Mouse (Mus musculus): ENCODE measurements around the gene Med31. TPM values are rescaled to one million over a fixed set of nuclear protein-coding genes. Genes with fewer than 3 reads are reported as not detected.
"Not testable (repeated sequence)": the region's sequence is repeated elsewhere in the genome, so short reads cannot be mapped to it uniquely, and the experiment has no call there.

Med31 gene
- polyA plus RNA-seq, 1 experiment: 5.5 TPM

- no peak for DNase-seq (ENCODE audit: low read depth, low spot score)
- WGBS: under 1% methylated on average over 43 of the region's 43 CpGs
Measured at GRCm38 (mm10) chr11:72206341-72207203, 8.8 kb downstream of the Med31 start, which contains the start of gene Gm43951. TSS of gene Gm43951 (minus strand) at chr11:72206840.

GRCm38 (mm10) chr11:72205256-72205655, 10.1 kb downstream of the Med31 start:
- 84% methylated on average over 6 of the region's 6 CpGs for WGBS
- DNase-seq (ENCODE audit: low read depth, low spot score): no peak

GRCm38 (mm10) chr11:72203440-72203839, 12.0 kb downstream of the Med31 start:
- no peak for DNase-seq (ENCODE audit: low read depth, low spot score)
- 71% methylated on average over 1 of the region's 1 CpGs for WGBS

- no peak for DNase-seq (ENCODE audit: low read depth, low spot score)
- 87% methylated on average over 8 of the region's 8 CpGs for WGBS
Measured at GRCm38 (mm10) chr11:72196506-72196905, 18.9 kb downstream of the Med31 start.

- 78% methylated on average over 2 of the region's 2 CpGs for WGBS
- DNase-seq (ENCODE audit: low read depth, low spot score): no peak
Measured at GRCm38 (mm10) chr11:72194259-72194658, 21.1 kb downstream of the Med31 start.

- 94% methylated on average over 1 of the region's 1 CpGs for WGBS
- no peak for DNase-seq (ENCODE audit: low read depth, low spot score)
Measured at GRCm38 (mm10) chr11:72190857-72191256, 24.5 kb downstream of the Med31 start.

GRCm38 (mm10) chr11:72184252-72184651, 31.1 kb downstream of the Med31 start:
- no peak for DNase-seq (ENCODE audit: low read depth, low spot score)
- 72% methylated on average over 4 of the region's 4 CpGs for WGBS

- 84% methylated on average over 4 of the region's 4 CpGs for WGBS
- no peak for DNase-seq (ENCODE audit: low read depth, low spot score)
Measured at GRCm38 (mm10) chr11:72181136-72181535, 34.3 kb downstream of the Med31 start.

GRCm38 (mm10) chr11:72180556-72180955, 34.8 kb downstream of the Med31 start:
- WGBS: 90% methylated on average over 5 of the region's 5 CpGs
- no peak for DNase-seq (ENCODE audit: low read depth, low spot score)

GRCm38 (mm10) chr11:72176553-72176952, 38.8 kb downstream of the Med31 start:
- 85% methylated on average over 3 of the region's 3 CpGs for WGBS
- no peak for DNase-seq (ENCODE audit: low read depth, low spot score)

GRCm38 (mm10) chr11:72175966-72176365, 39.4 kb downstream of the Med31 start:
- WGBS: 87% methylated on average over 5 of the region's 5 CpGs
- no peak for DNase-seq (ENCODE audit: low read depth, low spot score)

GRCm38 (mm10) chr11:72174721-72175120, 40.7 kb downstream of the Med31 start:
- WGBS: 93% methylated on average over 6 of the region's 6 CpGs
- DNase-seq (ENCODE audit: low read depth, low spot score): no peak

- WGBS: 92% methylated on average over 5 of the region's 5 CpGs
- DNase-seq (ENCODE audit: low read depth, low spot score): no peak
Measured at GRCm38 (mm10) chr11:72173506-72173905, 41.9 kb downstream of the Med31 start.

GRCm38 (mm10) chr11:72171906-72172305, 43.5 kb downstream of the Med31 start:
- 83% methylated on average over 4 of the region's 4 CpGs for WGBS
- DNase-seq (ENCODE audit: low read depth, low spot score): not testable (repeated sequence)

- no peak for DNase-seq (ENCODE audit: low read depth, low spot score)
- 87% methylated on average over 4 of the region's 4 CpGs for WGBS
Measured at GRCm38 (mm10) chr11:72169871-72170270, 45.5 kb downstream of the Med31 start.

GRCm38 (mm10) chr11:72163198-72163597, 52.2 kb downstream of the Med31 start:
- 91% methylated on average over 2 of the region's 2 CpGs for WGBS

More at GRCm38 (mm10) chr11:72163198-72163597, 52.2 kb downstream of the Med31 start:
- DNase-seq (ENCODE audit: low read depth, low spot score): no peak

Other genes with a start within 250 kb of the Med31 start
- gene Aipl1, start 178.1 kb downstream of the Med31 start, polyA plus RNA-seq (2012; rRNA removed): 0.07 TPM in 1 of 2 replicates, not detected in the other
- gene Pimreg, start 173.6 kb downstream of the Med31 start, polyA plus RNA-seq (2012; rRNA removed): 2.4 and 3.7 TPM in 2 replicates
- 2.7 and 3.8 TPM in 2 replicates for gene Pitpnm3, start 79.8 kb downstream of the Med31 start, polyA plus RNA-seq (2012; rRNA removed)
- gene Gm43951, start 8.8 kb downstream of the Med31 start, polyA plus RNA-seq (2012; rRNA removed): 0.06 and 0.16 TPM in 2 replicates
- 3.6 and 4.3 TPM in 2 replicates for gene 4933427D14Rik, start 8.1 kb downstream of the Med31 start, polyA plus RNA-seq (2012; rRNA removed)
- gene Txndc17, start 8.0 kb downstream of the Med31 start, polyA plus RNA-seq (2012; rRNA removed): 159 and 188 TPM in 2 replicates
- gene Slc13a5, start 51.6 kb upstream of the Med31 start, polyA plus RNA-seq (2012; rRNA removed): 0.07 TPM in 1 of 2 replicates, not detected in the other
- gene Xaf1, start 86.0 kb upstream of the Med31 start, polyA plus RNA-seq (2012; rRNA removed): 24.7 and 29.9 TPM in 2 replicates
- gene Fbxo39, start 98.9 kb upstream of the Med31 start, polyA plus RNA-seq (2012; rRNA removed): 0.05 TPM in 1 of 2 replicates, not detected in the other
- not detected in 2 replicates for gene Tekt1, start 146.8 kb upstream of the Med31 start, polyA plus RNA-seq (2012; rRNA removed)
- gene Smtnl2, start 196.1 kb upstream of the Med31 start, polyA plus RNA-seq (2012; rRNA removed): 1.9 and 2.6 TPM in 2 replicates
- 51.0 and 54.3 TPM in 2 replicates for gene Ggt6, start 219.9 kb upstream of the Med31 start, polyA plus RNA-seq (2012; rRNA removed)
- gene Mybbp1a, start 225.8 kb upstream of the Med31 start, polyA plus RNA-seq (2012; rRNA removed): 34.1 and 39.2 TPM in 2 replicates

Measured in large intestine, adult 2 months (tissue).